Mouse (Mus musculus) regulatory T cell (primary cell): Measurements from ENCODE around the gene Orai1.

ENCODE experiments used
- in situ Hi-C: fragments of 300-600 bp; cut with MboI, MseI; formaldehyde crosslinking; loops from one replicate; pipeline ENCODE4 v1.15.1; 2025; ENCODE audit warnings: high pct_unique_total_duplicates

Orai1 gene

GRCm38 (mm10) chr5:123067395-123067995 is 52.6 kb downstream of the Orai1 start:
- in situ Hi-C loops: loop anchor here (5.0 kb wide), 1 partner anchor 105 kb away; no protein-coding TSS in a partner anchor

GRCm38 (mm10) chr5:123068115-123068514 is 53.2 kb downstream of the Orai1 start, which contains the start of gene Tmem120b:
Gene Tmem120b, plus strand, starts transcription at chr5:123068415.
- in situ Hi-C loops: loop anchor here (5.0 kb wide), 1 partner anchor 104 kb away; no protein-coding TSS in a partner anchor

GRCm38 (mm10) chr5:123068714-123069113 is 53.8 kb downstream of the Orai1 start:
- in situ Hi-C loops: loop anchor here (5.0 kb wide), 1 partner anchor 104 kb away; no protein-coding TSS in a partner anchor

GRCm38 (mm10) chr5:123075576-123076418 is 60.9 kb downstream of the Orai1 start:
- in situ Hi-C loops: loop anchor here (10.0 kb wide), 2 partner anchors 49 to 1971 kb away; no protein-coding TSS in a partner anchor

- in situ Hi-C loops: loop anchor here (10.0 kb wide), 2 partner anchors 48 to 1972 kb away; no protein-coding TSS in a partner anchor
Observed at GRCm38 (mm10) chr5:123076419-123077281, 61.8 kb downstream of the Orai1 start.

GRCm38 (mm10) chr5:123079568-123079967 is 64.7 kb downstream of the Orai1 start:
- in situ Hi-C loops: loop anchor here (10.0 kb wide), 2 partner anchors 45 to 1975 kb away; no protein-coding TSS in a partner anchor

GRCm38 (mm10) chr5:123080041-123080440 is 65.2 kb downstream of the Orai1 start:
- in situ Hi-C loops: no loop called here
